Mouse (Mus musculus) lung, adult 2 months (tissue): ENCODE measurements around the gene Jrkl.

ENCODE experiments used
- CTCF ChIP-seq: fragments of 200-500 bp; IDR thresholded peaks from 2 replicates; pipeline ENCODE4 v1.5.1; 2011; ENCODE audit warnings: mild to moderate bottlenecking, low read length, control low read depth; ENCODE audit not compliant: insufficient read depth
- POLR2A ChIP-seq: fragments of 200-500 bp; IDR thresholded peaks from 2 replicates; pipeline ENCODE4 v1.6.1; 2011; ENCODE audit warnings: low read depth, mild to moderate bottlenecking, control low read depth, low read length, borderline replicate concordance; ENCODE audit errors: extremely low read depth

GRCm38 (mm10) chr9:13200079-13200478 is 45.5 kb downstream of the Jrkl start:
- TF ChIP-seq CTCF (no peak), POLR2A (no peak)
